Mouse (Mus musculus) C2C12 (cell line): Measurements from ENCODE around the gene Nckap5l.

Experiments
- CEBPB ChIP-seq: IDR thresholded peaks from one replicate; pipeline ENCODE4 v1.6.1; 2011; ENCODE audit warnings: low read depth, mild to moderate bottlenecking, control low read depth, moderate library complexity
- CTCF ChIP-seq: IDR thresholded peaks from one replicate; pipeline ENCODE4 v1.5.1; 2011; ENCODE audit not compliant: control insufficient read depth, insufficient read depth, insufficient read length
- FOSL1 ChIP-seq: IDR thresholded peaks from one replicate; pipeline ENCODE4 v1.8.0; 2011; ENCODE audit warnings: mild to moderate bottlenecking, low read length; ENCODE audit not compliant: poor library complexity, insufficient read depth, severe bottlenecking
- MAX ChIP-seq: IDR thresholded peaks from one replicate; pipeline ENCODE4 v1.6.1; 2011; ENCODE audit warnings: mild to moderate bottlenecking, control low read depth
- MYOD1 ChIP-seq: IDR thresholded peaks from one replicate; pipeline ENCODE4 v1.6.1; 2011; ENCODE audit warnings: low read depth; ENCODE audit not compliant: control insufficient read depth, insufficient read length
- USF1 ChIP-seq: IDR thresholded peaks from one replicate; pipeline ENCODE4 v1.6.1; 2011; ENCODE audit warnings: low read depth, mild to moderate bottlenecking, control low read depth, moderate library complexity

DNA sequence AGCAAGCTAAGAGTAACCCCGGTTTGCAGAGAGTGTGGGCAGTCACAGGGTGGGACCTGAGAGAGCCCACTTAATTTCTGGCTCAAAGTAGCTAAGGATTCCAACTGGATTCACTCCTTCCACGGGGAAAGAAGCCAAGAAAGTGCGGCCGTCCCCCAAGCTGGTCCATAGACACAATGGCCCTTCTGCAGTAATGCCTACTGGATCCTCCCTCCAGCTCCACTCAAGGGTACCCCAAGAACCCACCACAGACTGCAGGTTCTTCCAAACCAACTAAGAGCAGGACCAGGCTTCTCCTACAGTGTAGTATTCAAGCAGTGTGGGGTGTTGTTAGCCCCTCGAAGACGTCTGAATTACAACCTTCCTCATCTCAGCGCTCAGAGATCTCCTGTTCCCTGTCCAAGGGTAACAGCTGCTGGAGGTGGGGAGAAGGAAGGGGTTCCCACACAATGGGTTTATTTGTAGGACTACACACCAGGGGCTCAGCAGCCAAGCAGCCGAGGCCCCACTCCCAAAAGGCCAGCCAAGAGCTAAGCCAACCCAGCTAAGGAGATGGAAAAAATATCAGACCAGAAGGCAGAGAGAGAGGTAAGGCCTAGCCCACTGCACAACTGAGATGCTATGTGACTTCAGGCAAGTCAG, 16.6 kb downstream of the Nckap5l start:
- no peak for TF ChIP-seq CTCF
- TF ChIP-seq FOSL1: no peak
- TF ChIP-seq MYOD1: no peak
- no peak for TF ChIP-seq CEBPB
- no peak for TF ChIP-seq USF1
- TF ChIP-seq MAX: no peak
